Mouse (Mus musculus) CD4-positive, CD25-positive, alpha-beta regulatory T cell, adult 2 months (primary cell): ENCODE data around the gene Dnase1l3.
A peak's percentile ranks its signal among the peaks of the same experiment; 100 is the strongest.

Experiments used
- DNase-seq: peaks from one replicate; pipeline ENCODE4 v3.0.0-alpha.2; 2012; ENCODE audit warnings: low read depth, low spot score

Dnase1l3 gene

GRCm38 (mm10) chr14:7977471-7977870 is 16.9 kb downstream of the Dnase1l3 start:
- no peak for DNase-seq

- DNase-seq = no peak
Observed at GRCm38 (mm10) chr14:7975177-7975576, 19.2 kb downstream of the Dnase1l3 start.

GRCm38 (mm10) chr14:7974643-7975042 is 19.7 kb downstream of the Dnase1l3 start:
- DNase-seq = no peak

- no peak for DNase-seq
Observed at GRCm38 (mm10) chr14:7971889-7972493, 22.4 kb downstream of the Dnase1l3 start.

GRCm38 (mm10) chr14:7964219-7964889 is 30.0 kb downstream of the Dnase1l3 start:
- peak; percentile 84 for DNase-seq

GRCm38 (mm10) chr14:7963160-7963559 is 31.2 kb downstream of the Dnase1l3 start:
- no peak for DNase-seq

GRCm38 (mm10) chr14:7962626-7963025 is 31.7 kb downstream of the Dnase1l3 start:
- DNase-seq = no peak

- DNase-seq = no peak
Observed at GRCm38 (mm10) chr14:7961714-7962113, 32.7 kb downstream of the Dnase1l3 start.

GRCm38 (mm10) chr14:7960616-7961015 is 33.8 kb downstream of the Dnase1l3 start:
- DNase-seq = peak; percentile 31

- no peak for DNase-seq
Observed at GRCm38 (mm10) chr14:7957049-7957448, 37.3 kb downstream of the Dnase1l3 start, which contains the start of gene Gm45521. Gm45521 (plus strand) TSS chr14:7957288.

- no peak for DNase-seq
Observed at GRCm38 (mm10) chr14:7956427-7956826, 37.9 kb downstream of the Dnase1l3 start.

GRCm38 (mm10) chr14:7954071-7954471 is 40.3 kb downstream of the Dnase1l3 start:
- DNase-seq = no peak

GRCm38 (mm10) chr14:7952610-7953254 is 41.6 kb downstream of the Dnase1l3 start:
- peak; percentile 18 for DNase-seq

- DNase-seq = no peak
Observed at GRCm38 (mm10) chr14:7951234-7951633, 43.1 kb downstream of the Dnase1l3 start.

- DNase-seq = no peak
Observed at GRCm38 (mm10) chr14:7945261-7945660, 49.1 kb downstream of the Dnase1l3 start.

- DNase-seq = peak; percentile 33
Observed at GRCm38 (mm10) chr14:7944349-7945039, 49.9 kb downstream of the Dnase1l3 start.

- DNase-seq = no peak
Observed at GRCm38 (mm10) chr14:7943801-7944135, 50.6 kb downstream of the Dnase1l3 start.

- DNase-seq = no peak
Observed at GRCm38 (mm10) chr14:7943101-7943800, 51.1 kb downstream of the Dnase1l3 start.

- no peak for DNase-seq
Observed at GRCm38 (mm10) chr14:7941413-7941812, 53.0 kb downstream of the Dnase1l3 start.

- no peak for DNase-seq
Observed at GRCm38 (mm10) chr14:7938809-7939784, 55.3 kb downstream of the Dnase1l3 start.
